Mouse (Mus musculus) ES-Bruce4 (cell line): ENCODE measurements around the gene Ctbp2. TPM values are rescaled to one million over a fixed set of nuclear protein-coding genes. Genes with fewer than 3 reads are reported as not detected.

Source experiments
- H3K27ac ChIP-seq: 2 replicates; pipeline ENCODE4 v1.5.1; 2012; ENCODE audit warnings: low read length, inconsistent platforms; ENCODE audit not compliant: insufficient read depth
- H3K27me3 ChIP-seq: 2 replicates; pipeline ENCODE4 v1.6.1; 2012; ENCODE audit warnings: mild to moderate bottlenecking, low read length, inconsistent platforms; ENCODE audit not compliant: control insufficient read depth, poor library complexity, insufficient read depth, severe bottlenecking
- H3K36me3 ChIP-seq: 2 replicates; pipeline ENCODE4 v1.6.1; 2012; ENCODE audit warnings: inconsistent platforms, mild to moderate bottlenecking, low read length, moderate library complexity; ENCODE audit not compliant: control insufficient read depth, poor library complexity, insufficient read depth, severe bottlenecking
- H3K4me1 ChIP-seq: one replicate; pipeline ENCODE4 v1.8.1; 2011; ENCODE audit warnings: low read length; ENCODE audit not compliant: control insufficient read depth, insufficient read depth
- H3K4me3 ChIP-seq: 2 replicates; pipeline ENCODE4 v1.5.1; 2011; ENCODE audit warnings: low read depth, mild to moderate bottlenecking, low read length
- H3K9ac ChIP-seq: 2 replicates; pipeline ENCODE4 v1.6.1; 2012; ENCODE audit warnings: low read depth, mild to moderate bottlenecking, inconsistent platforms; ENCODE audit not compliant: poor library complexity, severe bottlenecking
- H3K9me3 ChIP-seq: replicated peaks from 2 replicates; pipeline ENCODE4 v1.6.1; 2012; ENCODE audit warnings: mild to moderate bottlenecking, low read length, inconsistent platforms; ENCODE audit not compliant: control insufficient read depth, poor library complexity, insufficient read depth, severe bottlenecking
- CTCF ChIP-seq: IDR thresholded peaks from one replicate; pipeline ENCODE4 v1.8.1; 2011; ENCODE audit warnings: low read depth, low read length
- EP300 ChIP-seq: IDR thresholded peaks from 2 replicates; pipeline ENCODE4 v1.6.1; 2011; ENCODE audit warnings: low read depth, low read length; ENCODE audit not compliant: insufficient read depth
- POLR2A ChIP-seq: IDR thresholded peaks from one replicate; pipeline ENCODE4 v1.8.1; 2011; ENCODE audit warnings: low read length; ENCODE audit not compliant: insufficient read depth
- polyA plus RNA-seq: library from polyadenylated mRNA; stranded (reverse); fragments of >200 nt; gene quantifications from 2 replicates; pipeline ENCODE4 v1.2.4, GENCODE M21; 2011; ENCODE audit warnings: low read depth; ENCODE audit not compliant: missing spikeins, insufficient read depth, insufficient read length

The Ctbp2 gene
- polyA plus RNA-seq, 1 experiment: 218 TPM

- Histone ChIP-seq H3K27me3 (no peaks in the 10 kb centered on the region), H3K9me3 (peaks cover 24% of the 10 kb centered on the region), H3K9ac (no peak overlapping the region), H3K27ac (no peak overlapping the region), H3K36me3 (peaks cover 77% of the 10 kb centered on the region), H3K4me3 (no peak overlapping the region), H3K4me1 (peaks cover 5% of the 10 kb centered on the region)
- TF ChIP-seq POLR2A: no peak
- TF ChIP-seq CTCF: no peak
- TF ChIP-seq EP300: no peak
Measured at GRCm38 (mm10) chr7:133048085-133048630, 76.0 kb downstream of the Ctbp2 start.

GRCm38 (mm10) chr7:133047287-133047686 is 76.9 kb downstream of the Ctbp2 start:
- peaks cover 29% of the 10 kb centered on the region for H3K9me3 ChIP-seq
- H3K27me3 ChIP-seq: no peaks in the 10 kb centered on the region
- H3K36me3 ChIP-seq: peaks cover 71% of the 10 kb centered on the region
- H3K4me3 ChIP-seq: no peak overlapping the region
- H3K4me1 ChIP-seq: peaks cover 5% of the 10 kb centered on the region
- TF ChIP-seq POLR2A (no peak), EP300 (no peak), CTCF (no peak)
- no peak overlapping the region for H3K27ac ChIP-seq
- no peak overlapping the region for H3K9ac ChIP-seq

GRCm38 (mm10) chr7:133044721-133045120 is 79.4 kb downstream of the Ctbp2 start:
- Histone ChIP-seq H3K36me3 (peaks cover 50% of the 10 kb centered on the region), H3K4me3 (no peak overlapping the region), H3K9me3 (peaks cover 29% of the 10 kb centered on the region), H3K4me1 (peaks cover 8% of the 10 kb centered on the region), H3K9ac (no peak overlapping the region), H3K27ac (no peak overlapping the region), H3K27me3 (no peaks in the 10 kb centered on the region)
- no peak for TF ChIP-seq CTCF

GRCm38 (mm10) chr7:133041784-133042183 is 82.4 kb downstream of the Ctbp2 start:
- Histone ChIP-seq H3K9ac (no peak overlapping the region), H3K36me3 (peaks cover 39% of the 10 kb centered on the region), H3K4me1 (peaks cover 12% of the 10 kb centered on the region), H3K4me3 (no peak overlapping the region), H3K27me3 (no peaks in the 10 kb centered on the region), H3K27ac (peak overlapping the region; percentile 81), H3K9me3 (peaks cover 29% of the 10 kb centered on the region)
- TF ChIP-seq CTCF: no peak
- TF ChIP-seq EP300: peak; percentile 85

- peak; percentile 42 for TF ChIP-seq CTCF
- TF ChIP-seq EP300: peak; percentile 90
- TF ChIP-seq POLR2A: no peak
- peaks cover 36% of the 10 kb centered on the region for H3K36me3 ChIP-seq
- peaks cover 29% of the 10 kb centered on the region for H3K9me3 ChIP-seq
- H3K4me3 ChIP-seq: no peak overlapping the region
- peak overlapping the region; percentile 77 for H3K27ac ChIP-seq
- H3K9ac ChIP-seq: no peak overlapping the region
- peaks cover 15% of the 10 kb centered on the region for H3K4me1 ChIP-seq
- no peaks in the 10 kb centered on the region for H3K27me3 ChIP-seq
Measured at GRCm38 (mm10) chr7:133040688-133041345, 83.3 kb downstream of the Ctbp2 start.

GRCm38 (mm10) chr7:133039556-133040255 is 84.4 kb downstream of the Ctbp2 start:
- no peak overlapping the region for H3K9ac ChIP-seq
- H3K27ac ChIP-seq: peak overlapping the region; percentile 34; the same call in 1 of the 2 replicates
- H3K4me1 ChIP-seq: peaks cover 17% of the 10 kb centered on the region
- H3K9me3 ChIP-seq: peaks cover 21% of the 10 kb centered on the region
- H3K4me3 ChIP-seq: no peak overlapping the region
- TF ChIP-seq EP300: no peak
- no peak for TF ChIP-seq CTCF
- TF ChIP-seq POLR2A: no peak
- peaks cover 27% of the 10 kb centered on the region for H3K36me3 ChIP-seq
- no peaks in the 10 kb centered on the region for H3K27me3 ChIP-seq
